Mouse (Mus musculus) spleen, postnatal 10 days (tissue): ENCODE measurements at regions not wholly inside any gene's neighbourhood (a gene's known extent, or its start where the extent isn't known, plus 50 kb on each side); places are given as distances from the start of the nearest gene placed in this dataset.
"Not testable (repeated sequence)": the region's sequence is repeated elsewhere in the genome, so short reads cannot be mapped to it uniquely, and the experiment has no call there.

ENCODE experiments used
- DNase-seq, 2 experiments: peaks; one replicate each; pipeline ENCODE4 v3.0.0; 2021 to 2022; ENCODE audit warnings: low spot score in 2 of 2

- no peak for DNase-seq
Measured at GRCm38 (mm10) chr15:38129330-38129729, 704.0 kb downstream of the 4930447A16Rik start.

GRCm38 (mm10) chr15:38129861-38130631, 704.7 kb downstream of the 4930447A16Rik start:
- DNase-seq, result no peak

GRCm38 (mm10) chr15:38130632-38131028, 705.3 kb downstream of the 4930447A16Rik start:
- DNase-seq, result no peak

- DNase-seq, result no peak
Measured at GRCm38 (mm10) chr15:38139639-38140038, 714.3 kb downstream of the 4930447A16Rik start.

GRCm38 (mm10) chr15:38143495-38143894, 718.1 kb downstream of the 4930447A16Rik start:
- DNase-seq, result peak in 1 of 2 experiments; percentile 15

GRCm38 (mm10) chr15:38151654-38152053, 726.3 kb downstream of the 4930447A16Rik start:
- DNase-seq, result no peak

- not testable (repeated sequence) for DNase-seq
Measured at GRCm38 (mm10) chr15:38153821-38154220, 728.5 kb downstream of the 4930447A16Rik start.

GRCm38 (mm10) chr15:38159161-38159560, 733.8 kb downstream of the 4930447A16Rik start:
- no peak for DNase-seq

- no peak for DNase-seq
Measured at GRCm38 (mm10) chr15:38163721-38164120, 738.4 kb downstream of the 4930447A16Rik start.

GRCm38 (mm10) chr15:38164848-38165247, 739.5 kb downstream of the 4930447A16Rik start:
- DNase-seq, result no peak

- no peak for DNase-seq
Measured at GRCm38 (mm10) chr15:38165881-38166445, 740.6 kb downstream of the 4930447A16Rik start.

- no peak for DNase-seq
Measured at GRCm38 (mm10) chr15:38166476-38166875, 741.1 kb downstream of the 4930447A16Rik start.

- no peak for DNase-seq
Measured at GRCm38 (mm10) chr15:38167618-38168152, 742.3 kb downstream of the 4930447A16Rik start.

- DNase-seq, result no peak
Measured at GRCm38 (mm10) chr15:38169191-38169590, 743.8 kb downstream of the 4930447A16Rik start.
